Mouse (Mus musculus) T-helper 1 cell (primary cell): ENCODE measurements around the gene Nos1ap.

Experiments used
- in situ Hi-C: fragments of 300-600 bp; cut with MboI, MseI; formaldehyde crosslinking; loops from one replicate; pipeline ENCODE4 v1.15.1; 2025; ENCODE audit warnings: high pct_unique_total_duplicates

The Nos1ap gene

DNA sequence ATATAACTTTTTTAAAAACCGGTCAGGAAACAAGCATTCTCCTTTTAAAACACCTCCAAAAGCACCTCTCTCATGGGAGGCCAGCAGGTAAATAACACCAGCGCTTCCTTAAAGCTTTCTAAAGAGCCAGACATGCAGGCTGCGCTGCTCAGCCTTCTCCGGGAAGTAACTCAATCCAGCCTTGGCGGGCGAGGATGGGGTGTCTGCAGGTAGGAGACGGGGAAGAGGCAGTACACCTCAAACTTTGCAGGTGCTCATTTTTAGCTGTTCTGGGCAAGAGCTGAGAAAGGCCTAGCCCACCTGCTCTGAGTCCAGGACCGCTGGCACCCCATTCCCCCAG, 812 bp downstream of the Nos1ap start:
- in situ Hi-C loops = no loop called here

DNA sequence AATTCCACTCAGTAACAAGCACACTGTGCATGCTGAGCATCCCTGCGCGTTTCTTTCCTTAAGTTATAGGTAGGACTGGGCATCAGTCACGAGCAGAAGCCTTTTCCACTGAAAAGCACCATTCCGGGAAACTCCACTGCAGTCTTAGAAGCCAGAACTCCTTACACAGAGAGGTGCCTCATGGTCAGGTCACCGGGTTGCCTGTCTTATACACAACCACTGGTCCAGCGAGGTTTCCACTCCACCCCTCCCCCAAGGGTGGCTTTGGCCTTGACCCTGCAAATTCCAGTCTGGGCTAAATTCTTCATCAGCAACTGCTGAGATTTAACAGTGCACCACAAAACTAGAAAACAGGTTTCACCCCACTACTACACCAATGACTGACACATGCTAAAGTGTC, 1.3 kb downstream of the Nos1ap start:
- in situ Hi-C loops = no loop called here

DNA sequence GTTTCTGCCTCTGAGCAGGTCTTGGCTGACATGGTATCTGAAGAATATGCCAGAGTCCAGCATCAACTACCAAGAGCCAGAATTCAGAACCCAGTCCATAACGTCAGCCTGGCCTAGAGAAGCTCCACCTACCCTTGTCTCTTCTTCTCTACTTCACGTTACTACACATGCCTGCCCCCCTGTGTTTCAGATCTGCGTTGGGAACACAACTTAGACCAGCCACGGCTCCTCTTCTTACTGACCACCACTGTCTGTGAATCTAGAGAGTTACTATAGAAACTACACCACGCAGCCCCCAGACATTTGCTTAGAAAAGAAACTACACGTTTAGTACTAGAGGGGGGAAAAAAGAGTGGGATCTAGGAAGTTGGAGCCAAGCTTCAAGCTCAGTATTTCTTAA, 2.9 kb downstream of the Nos1ap start:
- in situ Hi-C loops = no loop called here

DNA sequence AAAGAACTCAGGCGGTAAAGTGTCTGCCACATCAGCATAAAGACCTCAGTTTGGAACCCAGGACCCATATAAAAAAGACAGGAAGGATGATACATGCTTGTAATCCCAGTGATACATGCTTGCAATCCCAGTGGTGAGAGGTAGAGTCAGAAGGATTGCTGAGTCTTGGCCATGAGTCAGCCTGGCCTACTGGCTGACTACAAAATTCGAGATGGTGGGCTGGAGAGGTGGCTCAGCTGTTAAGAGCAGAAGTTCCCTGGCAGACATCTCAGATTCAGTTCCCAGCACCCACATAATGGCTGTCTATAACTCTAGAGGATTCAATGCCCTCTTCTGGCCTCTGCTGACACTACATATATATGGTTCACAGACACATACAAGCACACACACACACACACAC, 5.7 kb downstream of the Nos1ap start:
- in situ Hi-C loops = no loop called here

DNA sequence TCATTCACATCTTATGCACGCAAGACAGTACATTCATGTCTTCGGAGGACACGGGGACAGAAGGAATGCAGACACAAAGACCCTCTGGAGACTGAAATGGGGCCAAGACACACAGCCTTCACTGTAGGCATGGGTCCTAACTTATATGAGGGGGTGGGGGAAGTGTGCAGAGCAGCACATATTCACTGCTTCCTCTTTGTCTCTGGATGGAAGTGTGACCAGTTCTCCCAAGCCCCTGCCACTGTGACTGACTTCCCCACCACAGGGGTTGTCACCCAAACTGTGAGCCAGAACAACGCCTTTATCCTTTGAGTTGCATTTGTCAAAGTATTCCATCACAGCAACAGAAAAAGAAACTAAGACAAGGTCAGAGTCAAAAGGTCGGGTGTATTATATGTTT, 7.3 kb downstream of the Nos1ap start:
- in situ Hi-C loops = no loop called here

DNA sequence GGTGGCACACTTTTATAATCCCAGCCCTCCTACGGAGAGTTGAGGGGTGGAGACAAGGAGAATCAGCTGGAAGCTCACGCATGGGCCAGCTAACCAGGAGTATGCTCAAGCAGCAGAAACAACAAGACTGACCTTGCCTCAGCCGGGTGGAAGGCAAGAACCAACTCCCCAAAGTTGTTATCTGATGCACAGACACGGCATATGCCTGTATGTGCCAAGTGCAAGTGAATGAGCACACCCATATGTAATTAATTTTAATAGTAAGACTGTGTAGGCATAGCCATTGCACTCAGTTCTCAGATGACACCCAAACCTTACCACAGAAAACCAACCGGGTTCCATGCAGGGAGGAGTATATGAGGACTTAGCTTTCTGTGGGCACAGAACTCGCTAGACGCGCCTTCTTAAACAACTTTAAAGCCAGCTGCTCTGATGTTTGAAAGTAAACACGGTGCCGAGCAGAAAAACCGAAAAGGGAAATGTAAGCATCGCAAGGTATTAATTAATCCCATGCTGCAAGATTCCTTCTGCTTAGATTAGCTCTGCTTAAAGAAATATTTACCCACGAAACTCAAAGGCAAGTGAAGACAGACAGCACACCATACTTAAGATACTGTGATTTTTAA, 9.1 kb downstream of the Nos1ap start:
- in situ Hi-C loops = no loop called here

DNA sequence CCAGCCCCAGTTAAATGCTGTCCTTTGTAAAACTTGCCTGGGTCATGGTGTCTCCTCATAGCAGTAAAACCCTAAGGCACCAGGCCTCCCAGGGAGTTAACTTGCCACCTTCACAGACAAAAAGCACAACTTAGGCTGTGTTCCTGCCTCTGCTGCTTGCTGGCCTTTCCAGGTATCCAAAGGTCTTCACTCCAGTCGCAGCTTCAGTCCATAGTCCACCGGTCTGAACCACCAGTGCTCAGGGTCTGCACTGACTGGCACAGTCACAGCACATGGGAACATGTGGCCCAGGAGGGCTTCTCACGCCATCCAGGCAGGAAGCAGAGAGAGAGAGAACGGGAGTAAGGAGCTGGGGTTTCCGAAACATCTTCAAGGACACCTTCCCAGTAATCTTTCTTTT, 10.2 kb downstream of the Nos1ap start:
- in situ Hi-C loops = no loop called here

DNA sequence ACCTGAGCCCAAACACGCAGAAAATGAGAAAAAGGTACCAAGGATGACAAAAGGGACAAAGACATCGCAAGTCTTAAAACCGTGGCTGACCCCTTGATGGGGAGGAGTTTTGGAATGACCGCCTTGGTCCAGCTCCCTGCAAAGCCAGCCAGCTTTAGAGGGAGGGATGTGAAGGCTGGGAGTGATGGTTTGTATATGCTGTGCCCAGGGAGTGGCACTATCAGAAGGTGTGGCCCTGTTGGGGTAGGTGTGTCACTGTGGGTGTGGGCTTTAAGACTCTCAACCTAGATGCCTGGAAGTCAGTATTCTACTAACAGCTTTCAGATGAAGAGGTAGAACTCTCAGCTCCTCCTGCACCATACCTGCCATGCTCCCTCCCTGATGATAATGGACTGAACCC, 10.6 kb downstream of the Nos1ap start:
- in situ Hi-C loops = no loop called here

DNA sequence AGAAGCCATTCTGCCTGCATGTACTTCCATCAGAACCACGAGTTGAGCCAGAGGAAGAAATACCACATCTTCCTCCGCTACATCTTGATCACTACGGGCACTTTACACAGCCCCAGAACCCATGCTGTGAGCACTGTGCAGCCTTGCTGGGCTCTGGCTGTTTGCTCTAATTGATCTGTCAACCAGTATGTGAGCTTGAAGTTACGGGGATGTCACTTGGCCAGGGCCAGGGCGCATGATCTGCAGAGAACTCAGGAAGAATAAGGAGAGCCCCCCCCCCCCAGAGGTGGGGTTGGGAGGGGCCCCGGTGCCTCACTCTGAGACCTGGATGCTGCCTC, 13.0 kb downstream of the Nos1ap start:
- in situ Hi-C loops = no loop called here

DNA sequence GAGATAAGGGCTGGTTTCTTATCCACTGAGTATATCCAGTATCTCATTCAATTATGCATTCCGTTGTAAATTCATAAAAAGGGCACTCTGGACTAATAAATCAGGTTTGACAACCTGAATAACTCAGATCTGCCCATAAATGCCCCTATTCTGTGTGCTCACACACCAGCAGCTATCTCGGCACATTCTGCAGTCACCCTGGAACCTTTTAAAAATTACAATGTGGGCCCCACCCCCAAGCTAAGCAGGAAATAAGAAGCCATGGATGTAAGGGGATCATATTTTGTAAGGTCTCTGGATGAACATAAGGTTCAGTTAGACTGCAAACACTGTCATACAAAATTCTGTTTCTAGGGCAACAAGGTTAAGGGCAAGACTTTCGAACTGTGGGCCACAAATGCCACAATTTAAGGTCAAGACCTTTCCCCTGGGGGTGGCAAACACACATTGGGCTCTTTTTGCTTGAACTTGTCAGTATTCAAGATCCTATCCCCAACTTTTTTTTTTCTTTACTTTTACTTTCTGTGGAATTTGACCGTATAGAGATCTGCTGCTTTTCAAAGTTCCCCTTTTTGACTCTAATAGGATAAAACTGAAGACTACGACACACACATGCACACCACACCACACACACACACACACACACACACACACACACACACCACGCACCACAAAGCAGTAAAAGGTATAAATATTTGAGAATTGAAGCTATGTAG, 13.5 kb downstream of the Nos1ap start:
- in situ Hi-C loops = no loop called here

DNA sequence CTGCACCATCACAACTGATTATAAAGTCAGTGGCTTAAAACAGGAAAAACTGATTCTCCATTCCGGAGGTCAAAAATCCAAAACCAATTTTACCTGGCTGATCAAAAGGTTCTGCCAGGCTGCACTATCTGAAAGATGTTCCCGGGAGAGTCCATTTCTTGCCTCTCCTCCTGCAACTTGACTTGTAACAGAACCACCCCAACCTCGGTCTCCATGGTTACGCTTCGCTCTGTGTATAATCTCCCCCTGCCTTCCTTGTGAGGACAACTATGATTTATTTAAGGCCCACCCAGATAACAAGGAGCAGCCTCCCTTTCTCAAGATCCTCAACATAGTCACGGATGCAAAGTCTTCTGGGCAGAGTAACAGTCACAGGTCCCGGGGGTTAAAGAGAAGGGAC, 16.5 kb downstream of the Nos1ap start:
- in situ Hi-C loops = no loop called here

DNA sequence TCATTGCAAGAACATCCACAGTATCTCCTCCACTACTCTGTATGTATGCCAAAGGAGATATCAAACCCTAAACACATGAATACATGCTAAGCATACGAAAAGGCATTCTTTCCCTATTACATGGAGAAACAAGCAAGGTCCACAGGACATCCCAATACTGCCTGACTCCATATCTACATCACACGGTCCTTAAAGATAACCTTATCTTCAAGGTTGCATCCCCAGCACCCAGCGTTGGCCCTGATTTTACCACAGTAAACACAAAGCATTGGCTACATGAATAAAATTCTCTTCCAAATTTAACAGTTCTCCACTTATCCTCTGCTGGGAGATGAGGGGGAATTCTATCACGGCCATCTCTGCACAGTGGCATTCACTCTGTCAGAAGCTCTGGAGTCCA, 22.7 kb downstream of the Nos1ap start:
- in situ Hi-C loops = no loop called here

DNA sequence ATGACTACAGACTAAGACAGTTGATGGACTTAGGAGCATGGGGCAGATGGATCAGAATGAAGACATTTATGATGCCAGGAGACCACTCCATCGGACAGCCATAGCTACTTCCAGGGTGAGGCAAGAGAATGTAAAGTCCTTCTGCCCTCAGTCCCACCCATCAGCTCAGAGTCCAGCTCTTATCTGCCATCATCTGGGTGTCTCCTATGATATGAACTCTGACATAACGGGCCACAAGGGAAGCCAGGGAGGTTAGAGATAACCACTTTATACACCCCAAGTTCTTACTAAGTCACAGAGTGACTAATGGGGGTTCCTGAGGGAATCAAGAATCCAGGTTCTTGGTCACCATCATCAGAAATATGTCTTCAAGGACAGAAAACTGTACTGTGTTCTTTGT, 23.1 kb downstream of the Nos1ap start:
- in situ Hi-C loops = no loop called here

DNA sequence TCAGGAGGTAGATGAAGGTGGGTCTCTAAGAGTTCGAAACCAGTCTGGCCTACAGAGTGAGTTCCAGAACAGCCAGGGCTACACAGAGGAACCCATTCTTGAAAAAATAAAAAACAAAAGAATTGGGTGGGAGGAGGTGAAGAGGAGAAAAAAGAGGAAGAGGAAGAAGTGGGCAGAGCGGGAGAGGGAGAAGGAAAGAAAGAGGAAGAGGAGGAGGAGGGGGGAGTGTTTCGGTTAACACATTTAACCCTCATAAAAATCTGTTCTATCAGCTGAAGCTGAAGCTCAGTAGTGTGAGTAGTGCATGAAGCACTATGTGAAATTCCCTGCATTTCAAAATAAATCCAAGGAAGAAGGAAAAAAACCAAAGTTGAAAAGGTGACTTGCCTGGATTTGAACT, 24.7 kb downstream of the Nos1ap start:
- in situ Hi-C loops = no loop called here

DNA sequence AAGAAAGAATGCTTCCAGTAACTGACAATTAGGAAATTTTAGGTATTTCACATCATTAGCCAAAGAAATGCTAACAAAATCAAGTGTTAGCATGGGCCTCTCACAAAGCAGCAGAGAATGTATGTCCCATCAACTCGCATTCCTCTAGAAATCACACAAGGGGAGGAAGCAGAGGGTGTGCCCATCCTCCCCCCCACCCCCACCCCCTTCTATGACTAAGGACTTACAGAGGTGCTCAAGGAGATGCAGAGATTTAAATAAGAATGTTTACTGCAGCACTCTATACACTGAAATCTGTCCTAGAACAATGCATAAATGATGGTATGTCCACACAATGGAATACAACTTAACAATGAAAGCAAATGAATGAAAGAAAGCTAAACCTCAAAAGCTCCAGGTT, 27.2 kb downstream of the Nos1ap start:
- in situ Hi-C loops = no loop called here

DNA sequence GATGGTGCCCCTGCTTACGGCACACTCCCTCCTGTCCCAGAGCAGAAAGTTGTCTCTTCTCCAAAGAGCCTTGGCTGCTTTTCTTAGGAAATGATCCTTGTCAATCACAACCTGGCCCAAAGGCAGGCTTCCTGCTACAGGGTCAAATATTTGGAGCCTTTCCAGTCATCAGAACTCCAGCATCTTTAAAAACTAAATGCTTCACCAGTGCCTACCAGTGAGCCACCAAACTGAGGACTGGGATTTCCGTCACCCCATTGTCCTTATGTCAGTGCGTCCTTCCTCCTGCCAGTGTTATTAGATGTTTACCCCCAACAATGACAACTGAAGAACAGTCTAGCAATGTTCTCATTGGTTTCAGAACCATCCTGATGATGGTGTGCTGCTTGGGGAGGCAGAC, 28.9 kb downstream of the Nos1ap start:
- in situ Hi-C loops = no loop called here

DNA sequence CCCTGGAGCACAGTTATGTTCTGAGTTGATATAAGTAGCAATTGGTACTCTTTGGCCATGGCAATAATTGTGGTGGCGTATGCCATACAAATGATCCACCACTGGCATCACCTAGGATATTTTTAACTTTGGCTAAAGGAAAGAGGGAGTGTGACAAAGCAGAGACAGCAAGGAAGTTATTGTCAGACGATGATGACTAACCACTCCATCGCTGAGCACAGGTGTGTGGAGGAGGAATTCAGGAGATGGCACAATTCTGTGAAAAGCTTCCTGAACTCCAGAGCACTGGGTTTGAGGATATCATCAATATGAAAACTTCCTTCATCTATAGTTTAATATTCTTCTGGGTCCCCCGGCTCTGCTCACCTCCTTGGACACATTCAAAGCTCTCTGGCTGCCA, 31.7 kb downstream of the Nos1ap start:
- in situ Hi-C loops = no loop called here

DNA sequence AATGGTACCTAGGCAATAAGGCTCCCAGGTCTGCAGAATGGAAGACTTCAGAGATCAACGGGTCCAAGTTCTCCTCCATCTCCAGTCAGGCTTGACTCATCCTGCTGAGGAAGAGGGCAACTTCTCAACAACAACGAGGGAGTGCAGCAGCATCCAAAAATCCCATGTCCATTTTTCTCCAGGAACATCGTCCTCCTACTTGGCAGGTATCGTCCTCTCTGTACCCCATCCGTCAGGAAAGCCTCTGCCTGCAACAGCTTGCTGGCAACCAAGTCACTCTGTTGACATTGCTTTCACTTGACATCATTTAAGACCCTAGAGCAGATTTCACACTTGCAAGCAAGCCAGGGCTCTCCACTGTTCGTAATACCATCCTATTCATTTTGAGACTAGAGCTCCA, 33.0 kb downstream of the Nos1ap start:
- in situ Hi-C loops = no loop called here

DNA sequence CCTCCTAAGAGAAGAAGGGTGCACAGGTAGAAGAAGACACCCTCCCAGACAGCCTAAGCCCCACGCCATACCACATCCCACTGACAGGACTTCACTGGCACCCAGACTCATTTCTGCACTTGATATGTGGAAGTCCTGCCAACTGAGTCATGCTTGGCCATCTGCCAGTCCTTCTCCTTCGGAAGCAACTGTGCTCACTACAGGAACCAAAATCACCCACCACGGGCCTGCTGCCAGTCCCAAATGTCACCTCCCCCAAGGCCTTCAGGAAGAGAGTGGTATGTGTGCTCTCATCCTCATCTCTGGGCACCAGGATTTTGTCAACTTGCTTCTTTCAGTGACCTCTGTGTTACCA, 34.7 kb downstream of the Nos1ap start:
- in situ Hi-C loops = no loop called here

DNA sequence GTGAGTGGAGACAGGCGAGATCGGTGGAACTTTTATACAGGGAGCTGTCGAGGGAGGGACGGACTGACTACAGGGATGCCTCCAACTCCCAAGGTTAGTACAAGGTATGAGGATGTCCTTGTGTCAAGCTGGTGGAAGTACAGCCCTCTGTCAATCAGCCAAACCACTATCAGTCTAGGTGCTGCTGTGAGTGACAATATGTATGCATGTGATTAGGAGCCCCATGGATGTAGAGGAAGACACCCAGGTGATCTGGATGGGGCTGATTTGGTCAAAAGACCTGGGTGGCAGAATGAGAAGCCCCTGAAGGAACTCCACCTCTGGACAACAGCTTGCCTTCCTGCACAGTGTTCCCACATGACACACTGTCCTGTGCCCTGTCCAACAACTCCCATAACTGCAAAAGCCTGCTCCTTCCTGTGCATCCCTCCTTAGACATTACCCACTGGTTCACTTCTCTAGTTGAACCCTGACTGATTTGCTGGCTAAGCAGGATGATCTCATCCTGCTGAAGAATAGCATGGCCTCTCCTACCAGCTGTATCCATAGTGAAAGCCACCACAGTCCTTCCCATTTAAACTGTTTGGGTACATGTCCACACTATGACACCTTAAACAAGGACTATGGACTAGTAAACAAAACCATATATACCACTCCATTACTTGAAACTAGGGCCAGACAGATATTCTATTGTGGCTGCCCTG, 35.3 kb downstream of the Nos1ap start:
- in situ Hi-C loops = no loop called here

DNA sequence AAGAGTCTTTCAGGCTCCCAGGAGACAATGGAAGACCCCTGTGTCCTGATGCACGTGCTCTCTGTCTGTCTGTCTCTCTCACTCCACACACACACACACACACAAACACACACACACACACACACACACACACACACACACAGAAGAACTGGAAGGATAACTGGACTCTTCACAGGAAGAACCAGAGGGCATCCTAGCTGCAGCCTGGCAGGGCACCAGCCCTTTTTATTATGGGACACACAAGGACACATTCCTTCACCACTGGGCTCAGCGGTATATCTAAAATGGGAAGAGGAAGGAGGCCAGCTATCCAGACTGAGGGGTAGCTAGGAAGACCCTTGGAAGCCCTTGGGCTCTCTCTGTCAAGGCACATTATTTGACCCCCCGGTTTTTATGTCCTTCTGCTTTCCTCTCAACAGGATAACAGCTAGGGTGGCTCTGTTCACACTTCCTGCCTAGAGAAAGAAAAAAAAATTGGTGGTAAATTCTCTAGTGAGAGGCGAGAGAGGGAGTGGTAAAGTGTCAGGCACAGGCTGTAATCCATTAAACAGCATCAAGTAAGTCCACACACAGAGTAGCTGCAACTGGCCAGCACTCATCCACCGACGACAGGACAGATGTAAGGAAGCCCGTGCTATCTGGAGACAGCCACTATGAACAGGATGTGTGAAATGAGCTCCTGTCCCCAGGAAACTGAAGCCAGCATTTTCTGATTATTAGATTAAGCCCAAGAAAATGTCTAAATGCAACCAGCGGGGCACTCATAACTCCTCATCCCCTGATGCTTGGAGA, 38.8 kb downstream of the Nos1ap start:
- in situ Hi-C loops = no loop called here

DNA sequence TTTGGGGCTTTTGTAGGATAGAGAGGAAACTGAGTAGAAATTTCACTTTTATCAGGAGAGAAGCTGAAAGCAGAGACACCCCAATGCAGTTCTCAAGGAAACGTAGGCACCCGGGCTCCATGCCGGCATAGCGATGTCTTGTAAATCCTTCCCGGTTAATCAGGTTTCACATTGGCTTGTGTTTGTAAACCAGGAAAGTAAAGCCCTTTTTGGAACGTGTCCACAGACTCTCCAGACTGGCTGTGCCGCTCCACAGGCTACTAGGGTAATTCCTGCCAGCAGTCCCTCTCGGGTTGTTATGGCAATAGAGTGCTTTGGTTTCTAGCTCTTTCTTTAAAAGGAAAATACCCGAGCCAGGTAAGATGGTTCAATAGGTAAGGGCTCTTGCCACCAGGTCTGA, 40.6 kb downstream of the Nos1ap start:
- in situ Hi-C loops = no loop called here
